Mouse (Mus musculus): Measurements from ENCODE around the gene Akr1a1. TPM values are rescaled to one million over a fixed set of nuclear protein-coding genes. Genes with fewer than 3 reads are reported as not detected.

The Akr1a1 gene
- polyA plus RNA-seq, 1 experiment from 2014 or later = 645 TPM

- H3K4me2 ChIP-seq = no peak overlapping the region
- no peaks in the 10 kb centered on the region for H3K27me3 ChIP-seq (ENCODE audit: control insufficient read depth, insufficient read depth, low read length)
- no peak overlapping the region for H3K4me3 ChIP-seq (ENCODE audit: low read depth, low read length)
- 87% methylated on average over 6 of the region's 6 CpGs for WGBS (ENCODE audit: insufficient replicate concordance)
- H3K9me3 ChIP-seq (replicated peaks; ENCODE audit: control insufficient read depth, low read length) = no peaks in the 10 kb centered on the region
- H3K27ac ChIP-seq (ENCODE audit: low read depth, low read length) = no peak overlapping the region
- H3K9ac ChIP-seq (ENCODE audit: low read depth, low read length) = no peak overlapping the region
- peaks cover 8% of the 10 kb centered on the region; the same call in 1 of the 2 replicates for H3K36me3 ChIP-seq (ENCODE audit: control insufficient read depth, insufficient read depth, low read length)
- ATAC-seq (replicated peaks; ENCODE audit: insufficient number of reproducible peaks, low FRiP score, low TSS enrichment) = no peak
- H3K4me1 ChIP-seq (ENCODE audit: control insufficient read depth, insufficient read depth, low read length) = peaks cover 8% of the 10 kb centered on the region
Observed at GRCm38 (mm10) chr4:116653228-116653627, 1.7 kb upstream of the Akr1a1 start.

GRCm38 (mm10) chr4:116651797-116652135 is 286 bp upstream of the Akr1a1 start:
- peaks cover 8% of the 10 kb centered on the region for H3K4me1 ChIP-seq (ENCODE audit: control insufficient read depth, insufficient read depth, low read length)
- H3K27me3 ChIP-seq (ENCODE audit: control insufficient read depth, insufficient read depth, low read length) = no peaks in the 10 kb centered on the region
- peak overlapping the region; percentile 93 for H3K9ac ChIP-seq (ENCODE audit: low read depth, low read length)
- WGBS (ENCODE audit: insufficient replicate concordance) = 15% methylated on average over 6 of the region's 6 CpGs
- H3K27ac ChIP-seq (ENCODE audit: low read depth, low read length) = 0 out of 2 replicates have a peak overlapping the region, but pooled peaks have one; percentile 91
- ATAC-seq (replicated peaks; ENCODE audit: insufficient number of reproducible peaks, low FRiP score, low TSS enrichment) = peak; percentile 9; the same call in 1 of the 2 replicates
- peak overlapping the region; percentile 89 for H3K4me2 ChIP-seq
- no peaks in the 10 kb centered on the region for H3K9me3 ChIP-seq (replicated peaks; ENCODE audit: control insufficient read depth, low read length)
- H3K4me3 ChIP-seq (ENCODE audit: low read depth, low read length) = peak overlapping the region; percentile 74
- H3K36me3 ChIP-seq (ENCODE audit: control insufficient read depth, insufficient read depth, low read length) = peaks cover 8% of the 10 kb centered on the region; the same call in 1 of the 2 replicates

GRCm38 (mm10) chr4:116650365-116650764 is 1.1 kb downstream of the Akr1a1 start:
- ATAC-seq (replicated peaks; ENCODE audit: insufficient number of reproducible peaks, low FRiP score, low TSS enrichment) = no peak
- peaks cover 14% of the 10 kb centered on the region for H3K4me1 ChIP-seq (ENCODE audit: control insufficient read depth, insufficient read depth, low read length)
- H3K9me3 ChIP-seq (replicated peaks; ENCODE audit: control insufficient read depth, low read length) = no peaks in the 10 kb centered on the region
- WGBS (ENCODE audit: insufficient replicate concordance) = 33% methylated on average over 5 of the region's 5 CpGs
- peak overlapping the region; percentile 89 for H3K4me2 ChIP-seq
- peak overlapping the region; percentile 74 for H3K4me3 ChIP-seq (ENCODE audit: low read depth, low read length)
- peak overlapping the region; percentile 93 for H3K9ac ChIP-seq (ENCODE audit: low read depth, low read length)
- no peaks in the 10 kb centered on the region for H3K27me3 ChIP-seq (ENCODE audit: control insufficient read depth, insufficient read depth, low read length)
- peaks cover 11% of the 10 kb centered on the region; the same call in 1 of the 2 replicates for H3K36me3 ChIP-seq (ENCODE audit: control insufficient read depth, insufficient read depth, low read length)
- H3K27ac ChIP-seq (ENCODE audit: low read depth, low read length) = peak overlapping the region; percentile 91

GRCm38 (mm10) chr4:116649411-116649810 is 2.1 kb downstream of the Akr1a1 start:
- 95% methylated on average over 2 of the region's 2 CpGs for WGBS (ENCODE audit: insufficient replicate concordance)

GRCm38 (mm10) chr4:116645624-116646023 is 5.9 kb downstream of the Akr1a1 start:
- Histone ChIP-seq H3K36me3 (ENCODE audit: control insufficient read depth, insufficient read depth, low read length) (peaks cover 32% of the 10 kb centered on the region), H3K4me1 (ENCODE audit: control insufficient read depth, insufficient read depth, low read length) (peaks cover 14% of the 10 kb centered on the region), H3K4me3 (ENCODE audit: low read depth, low read length) (no peak overlapping the region), H3K4me2 (peak overlapping the region; percentile 14), H3K9me3 (replicated peaks; ENCODE audit: control insufficient read depth, low read length) (no peaks in the 10 kb centered on the region), H3K9ac (ENCODE audit: low read depth, low read length) (no peak overlapping the region), H3K27me3 (ENCODE audit: control insufficient read depth, insufficient read depth, low read length) (no peaks in the 10 kb centered on the region), H3K27ac (ENCODE audit: low read depth, low read length) (no peak overlapping the region; the same call in 1 of the 2 replicates)
- ATAC-seq (replicated peaks; ENCODE audit: insufficient number of reproducible peaks, low FRiP score, low TSS enrichment) = no peak
- 70% methylated on average over 7 of the region's 7 CpGs for WGBS (ENCODE audit: insufficient replicate concordance)

More at GRCm38 (mm10) chr4:116649411-116649810, 2.1 kb downstream of the Akr1a1 start:
- Histone ChIP-seq H3K4me3 (ENCODE audit: low read depth, low read length) (peak overlapping the region; percentile 74; the same call in 1 of the 2 replicates), H3K9me3 (replicated peaks; ENCODE audit: control insufficient read depth, low read length) (no peaks in the 10 kb centered on the region), H3K4me2 (peak overlapping the region; percentile 89), H3K27me3 (ENCODE audit: control insufficient read depth, insufficient read depth, low read length) (no peaks in the 10 kb centered on the region), H3K9ac (ENCODE audit: low read depth, low read length) (no peak overlapping the region), H3K27ac (ENCODE audit: low read depth, low read length) (no peak overlapping the region), H3K36me3 (ENCODE audit: control insufficient read depth, insufficient read depth, low read length) (peaks cover 12% of the 10 kb centered on the region; the same call in 1 of the 2 replicates), H3K4me1 (ENCODE audit: control insufficient read depth, insufficient read depth, low read length) (peaks cover 14% of the 10 kb centered on the region)
- ATAC-seq (replicated peaks; ENCODE audit: insufficient number of reproducible peaks, low FRiP score, low TSS enrichment) = no peak

GRCm38 (mm10) chr4:116644326-116644725 is 7.2 kb downstream of the Akr1a1 start:
- no peaks in the 10 kb centered on the region for H3K27me3 ChIP-seq (ENCODE audit: control insufficient read depth, insufficient read depth, low read length)
- no peak for ATAC-seq (replicated peaks; ENCODE audit: insufficient number of reproducible peaks, low FRiP score, low TSS enrichment)
- peaks cover 39% of the 10 kb centered on the region for H3K36me3 ChIP-seq (ENCODE audit: control insufficient read depth, insufficient read depth, low read length)
- no peak overlapping the region for H3K4me3 ChIP-seq (ENCODE audit: low read depth, low read length)
- no peak overlapping the region for H3K27ac ChIP-seq (ENCODE audit: low read depth, low read length)
- no peak overlapping the region for H3K9ac ChIP-seq (ENCODE audit: low read depth, low read length)
- no peaks in the 10 kb centered on the region for H3K9me3 ChIP-seq (replicated peaks; ENCODE audit: control insufficient read depth, low read length)
- WGBS (ENCODE audit: insufficient replicate concordance) = 58% methylated on average over 6 of the region's 6 CpGs
- H3K4me1 ChIP-seq (ENCODE audit: control insufficient read depth, insufficient read depth, low read length) = peaks cover 7% of the 10 kb centered on the region; the same call in 1 of the 2 replicates
- no peak overlapping the region for H3K4me2 ChIP-seq

GRCm38 (mm10) chr4:116642071-116642470 is 9.4 kb downstream of the Akr1a1 start:
- H3K36me3 ChIP-seq (ENCODE audit: control insufficient read depth, insufficient read depth, low read length) = peaks cover 47% of the 10 kb centered on the region
- H3K9me3 ChIP-seq (replicated peaks; ENCODE audit: control insufficient read depth, low read length) = no peaks in the 10 kb centered on the region
- H3K9ac ChIP-seq (ENCODE audit: low read depth, low read length) = no peak overlapping the region
- H3K27me3 ChIP-seq (ENCODE audit: control insufficient read depth, insufficient read depth, low read length) = no peaks in the 10 kb centered on the region
- no peak overlapping the region for H3K27ac ChIP-seq (ENCODE audit: low read depth, low read length)
- no peak overlapping the region for H3K4me2 ChIP-seq
- WGBS (ENCODE audit: insufficient replicate concordance) = 100% methylated on average over 1 of the region's 1 CpGs
- no peak for ATAC-seq (replicated peaks; ENCODE audit: insufficient number of reproducible peaks, low FRiP score, low TSS enrichment)
- H3K4me3 ChIP-seq (ENCODE audit: low read depth, low read length) = no peak overlapping the region
- peaks cover 7% of the 10 kb centered on the region; the same call in 1 of the 2 replicates for H3K4me1 ChIP-seq (ENCODE audit: control insufficient read depth, insufficient read depth, low read length)

GRCm38 (mm10) chr4:116638821-116639220 is 12.7 kb downstream of the Akr1a1 start:
- H3K4me2 ChIP-seq = no peak overlapping the region
- H3K4me1 ChIP-seq (ENCODE audit: control insufficient read depth, insufficient read depth, low read length) = no peaks in the 10 kb centered on the region
- H3K4me3 ChIP-seq (ENCODE audit: low read depth, low read length) = no peak overlapping the region
- no peak overlapping the region for H3K9ac ChIP-seq (ENCODE audit: low read depth, low read length)
- 97% methylated on average over 6 of the region's 6 CpGs for WGBS (ENCODE audit: insufficient replicate concordance)
- H3K27ac ChIP-seq (ENCODE audit: low read depth, low read length) = no peak overlapping the region
- H3K9me3 ChIP-seq (replicated peaks; ENCODE audit: control insufficient read depth, low read length) = no peaks in the 10 kb centered on the region
- H3K36me3 ChIP-seq (ENCODE audit: control insufficient read depth, insufficient read depth, low read length) = peaks cover 55% of the 10 kb centered on the region
- no peaks in the 10 kb centered on the region for H3K27me3 ChIP-seq (ENCODE audit: control insufficient read depth, insufficient read depth, low read length)
- no peak for ATAC-seq (replicated peaks; ENCODE audit: insufficient number of reproducible peaks, low FRiP score, low TSS enrichment)

- H3K36me3 ChIP-seq (ENCODE audit: control insufficient read depth, insufficient read depth, low read length) = peaks cover 34% of the 10 kb centered on the region
- H3K4me3 ChIP-seq (ENCODE audit: low read depth, low read length) = no peak overlapping the region
- no peak overlapping the region for H3K4me2 ChIP-seq
- H3K9me3 ChIP-seq (replicated peaks; ENCODE audit: control insufficient read depth, low read length) = no peaks in the 10 kb centered on the region
- no peak for ATAC-seq (replicated peaks; ENCODE audit: insufficient number of reproducible peaks, low FRiP score, low TSS enrichment)
- no peaks in the 10 kb centered on the region for H3K27me3 ChIP-seq (ENCODE audit: control insufficient read depth, insufficient read depth, low read length)
- H3K4me1 ChIP-seq (ENCODE audit: control insufficient read depth, insufficient read depth, low read length) = no peaks in the 10 kb centered on the region
- 90% methylated on average over 1 of the region's 1 CpGs for WGBS (ENCODE audit: insufficient replicate concordance)
- no peak overlapping the region for H3K27ac ChIP-seq (ENCODE audit: low read depth, low read length)
- H3K9ac ChIP-seq (ENCODE audit: low read depth, low read length) = no peak overlapping the region
Observed at GRCm38 (mm10) chr4:116635197-116635596, 16.3 kb downstream of the Akr1a1 start.

Measured in heart, embryonic 11.5 days (tissue).